Mouse (Mus musculus) urinary bladder, postnatal 0 days (tissue): ENCODE results near the gene Gfod2. TPM values are rescaled to one million over a fixed set of nuclear protein-coding genes. Genes with fewer than 3 reads are reported as not detected.

Source experiments
- polyA plus RNA-seq: library from polyadenylated mRNA; unstranded; fragments of >200 nt; fragmentation: Nextera tagmentation; extraction: Ambion mirVana; gene quantifications from 2 replicates; pipeline ENCODE4 v1.2.1, GENCODE M21; 2015

The Gfod2 gene
- 8.4 and 11.5 TPM in 2 replicates for polyA plus RNA-seq

GRCm38 (mm10) chr8:105758277-105759108 is at the start of gene Gfod2:
TSS of gene Gfod2 (minus strand) at chr8:105758664.

GRCm38 (mm10) chr8:105707498-105708403 is 50.7 kb downstream of the Gfod2 start, which contains the start of the genes 4933405L10Rik and Enkd1:
TSS of gene 4933405L10Rik (plus strand) at chr8:105707655.
TSS of gene Enkd1 (minus strand) at chr8:105708210.

GRCm38 (mm10) chr8:105700966-105701824 is 57.3 kb downstream of the Gfod2 start, which contains the start of the genes Acd and Pard6a:
TSS of gene Acd (minus strand) at chr8:105701102.
TSS of gene Pard6a (plus strand) at chr8:105701148.

GRCm38 (mm10) chr8:105685796-105686308 is 72.6 kb downstream of the Gfod2 start, which contains the start of gene Carmil2:
TSS of gene Carmil2 (plus strand) at chr8:105686274.

Other genes starting within 250 kb of the Gfod2 start
- 0.51 and 0.60 TPM in 2 replicates for gene Hsd11b2, start 239.9 kb downstream of the Gfod2 start, polyA plus RNA-seq
- 87.1 and 100.0 TPM in 2 replicates for gene Atp6v0d1, start 192.6 kb downstream of the Gfod2 start, polyA plus RNA-seq
- 17.4 and 20.9 TPM in 2 replicates for gene Ripor1, start 153.4 kb downstream of the Gfod2 start, polyA plus RNA-seq
- 40.8 and 44.2 TPM in 2 replicates for gene Ctcf, start 122.1 kb downstream of the Gfod2 start, polyA plus RNA-seq
- 9.2 and 13.5 TPM in 2 replicates for gene Agrp, start 121.3 kb downstream of the Gfod2 start, polyA plus RNA-seq
- 0.08 and 0.12 TPM in 2 replicates for gene Carmil2, start 72.4 kb downstream of the Gfod2 start, polyA plus RNA-seq
- gene Acd, start 57.6 kb downstream of the Gfod2 start, polyA plus RNA-seq = 28.8 and 29.9 TPM in 2 replicates
- gene Pard6a, start 57.5 kb downstream of the Gfod2 start, polyA plus RNA-seq = 10.8 and 11.4 TPM in 2 replicates
- gene 4933405L10Rik, start 51.0 kb downstream of the Gfod2 start, polyA plus RNA-seq = not detected in 2 replicates
- 6.3 and 6.6 TPM in 2 replicates for gene Enkd1, start 50.5 kb downstream of the Gfod2 start, polyA plus RNA-seq
- 5.3 and 5.5 TPM in 2 replicates for gene Ranbp10, start 68.7 kb upstream of the Gfod2 start, polyA plus RNA-seq
- not detected in 2 replicates for gene Tsnaxip1, start 69.1 kb upstream of the Gfod2 start, polyA plus RNA-seq
- 12.8 and 15.9 TPM in 2 replicates for gene Cenpt, start 94.6 kb upstream of the Gfod2 start, polyA plus RNA-seq
- gene Thap11, start 96.5 kb upstream of the Gfod2 start, polyA plus RNA-seq = 34.7 and 37.6 TPM in 2 replicates
- gene Nutf2, start 101.9 kb upstream of the Gfod2 start, polyA plus RNA-seq = 135 and 151 TPM in 2 replicates
- gene Edc4, start 122.2 kb upstream of the Gfod2 start, polyA plus RNA-seq = 16.9 and 18.8 TPM in 2 replicates
- 0.30 and 0.36 TPM in 2 replicates for gene Nrn1l, start 134.9 kb upstream of the Gfod2 start, polyA plus RNA-seq
- 16.9 and 17.5 TPM in 2 replicates for gene Pskh1, start 141.8 kb upstream of the Gfod2 start, polyA plus RNA-seq
- 0.40 and 0.55 TPM in 2 replicates for gene Ctrl, start 175.2 kb upstream of the Gfod2 start, polyA plus RNA-seq
- 41.7 and 50.9 TPM in 2 replicates for gene Psmb10, start 179.8 kb upstream of the Gfod2 start, polyA plus RNA-seq
- gene Lcat, start 184.7 kb upstream of the Gfod2 start, polyA plus RNA-seq = 0.81 and 0.85 TPM in 2 replicates
- gene Slc12a4, start 207.4 kb upstream of the Gfod2 start, polyA plus RNA-seq = 33.0 and 35.3 TPM in 2 replicates
- 0.18 TPM in 1 of 2 replicates, not detected in the other for gene Dpep3, start 220.8 kb upstream of the Gfod2 start, polyA plus RNA-seq
- gene Dus2, start 232.7 kb upstream of the Gfod2 start, polyA plus RNA-seq = 12.1 and 13.2 TPM in 2 replicates
- not detected in 2 replicates for gene Dpep2nb, start 247.3 kb upstream of the Gfod2 start, polyA plus RNA-seq